In the genomic region with DNA sequence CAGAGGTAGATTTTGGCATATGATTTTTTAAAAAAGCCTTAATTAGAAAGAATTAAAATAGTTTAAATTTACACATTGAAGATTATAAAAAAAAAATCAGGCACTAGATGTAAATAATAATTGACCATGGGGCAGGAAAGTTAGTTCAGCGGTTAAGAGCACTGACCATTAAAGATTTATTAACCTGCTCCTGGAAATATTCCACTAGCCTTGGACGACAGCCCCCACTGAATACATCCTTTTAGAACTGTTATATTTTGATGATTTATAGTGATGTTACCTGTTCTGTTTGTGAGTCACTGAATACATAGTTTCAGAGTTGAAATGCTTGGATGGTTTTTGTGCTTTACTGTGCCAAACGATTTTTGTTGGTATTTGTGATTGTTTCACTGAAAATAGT, we compare ENCODE assay signal across 30 mouse cellular contexts. TPM values are rescaled to one million over a fixed set of nuclear protein-coding genes. Genes with fewer than 3 reads are reported as not detected.
"Had no signal": no experiment of that assay in that cellular context is flagged by ENCODE, and none has a peak within 500 bp of the region (broad histone marks: within the 10 kb centered on the region; RNA-seq: fewer than 3 reads in every experiment).

No protein-coding gene starts in this region.

RNA-seq across cellular contexts. Expression of a gene that starts 11.9 kb away (rescaled TPM):
- total RNA-seq: common myeloid progenitor, adult 5-6 weeks; forebrain, postnatal 0 days; gastrocnemius, adult 18-20 months; gastrocnemius, adult 2 months; gastrocnemius, adult 8-10 months; gastrocnemius, postnatal 10 days; gastrocnemius, postnatal 14 days; gastrocnemius, postnatal 25 days; gastrocnemius, postnatal 36 days; gastrocnemius, postnatal 4 days; granulocyte monocyte progenitor cell, adult 5-6 weeks; heart, adult 18-20 months had no signal
- polyA plus RNA-seq: cerebellum, adult 2 months; cortical plate, adult 2 months; embryonic facial prominence, embryonic 10.5 days; embryonic facial prominence, embryonic 11.5 days; embryonic facial prominence, embryonic 12.5 days; embryonic facial prominence, embryonic 13.5 days; embryonic facial prominence, embryonic 14.5 days; embryonic facial prominence, embryonic 15.5 days; erythroblast, embryonic 14.5 days; forebrain, embryonic 10.5 days; forebrain, embryonic 11.5 days; forebrain, embryonic 12.5 days; forebrain, embryonic 13.5 days; forebrain, embryonic 14.5 days; forebrain, embryonic 15.5 days; forebrain, embryonic 16.5 days; forebrain, postnatal 0 days; frontal cortex, adult 2 months; gonadal fat pad, adult 2 months had no signal
